Mouse (Mus musculus) CD4-positive helper T cell, adult 2 months (primary cell): Measurements from ENCODE around the gene Mn1.

Experiments used
- DNase-seq: peaks from one replicate; pipeline ENCODE4 v3.0.0-alpha.2; 2012; ENCODE audit warnings: low read depth, missing footprints, low spot score

Gene Mn1

DNA sequence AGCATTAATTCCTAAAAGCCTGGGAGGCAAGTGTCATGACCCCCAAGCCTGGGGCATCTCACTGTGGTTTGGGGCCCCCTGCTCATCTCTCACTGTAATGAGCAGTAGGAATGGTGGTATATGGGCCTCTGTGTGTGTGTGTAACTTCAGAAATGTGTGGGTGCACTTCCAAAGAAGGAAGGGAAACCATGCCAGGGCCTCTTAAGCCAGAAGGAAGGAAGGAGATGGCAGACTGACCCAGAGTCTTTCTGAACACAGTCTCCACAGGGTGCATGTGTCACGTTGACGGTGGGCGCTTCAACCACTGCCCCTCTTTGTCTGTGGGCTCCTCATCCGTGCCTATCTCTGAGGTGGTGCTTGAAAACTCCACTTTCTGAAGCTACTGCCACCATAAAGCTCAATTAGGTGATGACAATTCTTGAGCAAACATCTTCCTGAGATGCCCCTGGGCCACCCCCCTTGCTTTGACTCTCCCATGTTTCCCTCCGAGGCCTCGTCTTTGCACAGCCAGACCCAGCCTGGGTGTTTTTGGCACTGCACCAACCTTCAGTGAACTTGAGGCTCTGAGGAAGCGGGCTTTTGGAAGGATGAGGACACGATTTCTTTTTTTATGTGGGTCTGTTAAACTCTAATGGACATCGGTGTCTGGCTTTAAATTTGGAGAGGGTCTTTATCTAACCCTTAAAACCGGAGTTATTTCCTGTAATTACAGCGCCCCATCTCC, 14.0 kb downstream of the Mn1 start:
- no peak for DNase-seq

GRCm38 (mm10) chr5:111432842-111433241, 15.7 kb downstream of the Mn1 start:
- no peak for DNase-seq

DNA sequence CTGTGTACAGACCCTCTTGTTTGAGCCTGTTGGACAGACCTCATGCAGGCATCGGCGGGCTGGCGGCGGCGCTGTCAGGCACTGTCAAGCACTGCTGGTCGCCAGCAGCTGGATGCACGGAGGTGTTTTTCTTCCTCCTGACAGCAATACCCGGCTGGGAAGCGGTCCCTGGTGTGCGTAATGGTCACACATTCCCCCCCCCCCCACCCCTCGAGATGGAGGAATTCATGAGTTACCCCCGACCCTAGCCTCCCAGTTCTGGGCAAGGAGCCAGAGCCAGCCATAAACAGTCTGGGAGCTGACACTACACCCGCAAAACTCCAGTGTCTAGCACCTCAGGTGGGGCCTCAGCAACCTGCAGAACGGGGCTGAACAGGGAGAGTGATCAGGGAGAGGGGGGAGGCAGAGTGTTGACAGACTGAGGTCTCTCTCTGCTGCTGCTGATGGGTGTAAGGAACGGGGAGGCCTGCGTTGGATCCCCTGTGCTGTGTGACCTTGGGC, 17.2 kb downstream of the Mn1 start:
- no peak for DNase-seq

- no peak for DNase-seq
Observed at GRCm38 (mm10) chr5:111436260-111436659, 19.1 kb downstream of the Mn1 start.

- no peak for DNase-seq
Observed at GRCm38 (mm10) chr5:111437205-111437604, 20.0 kb downstream of the Mn1 start.

GRCm38 (mm10) chr5:111438336-111438735, 21.2 kb downstream of the Mn1 start:
- DNase-seq = no peak

GRCm38 (mm10) chr5:111438821-111439220, 21.7 kb downstream of the Mn1 start:
- DNase-seq = no peak

DNA sequence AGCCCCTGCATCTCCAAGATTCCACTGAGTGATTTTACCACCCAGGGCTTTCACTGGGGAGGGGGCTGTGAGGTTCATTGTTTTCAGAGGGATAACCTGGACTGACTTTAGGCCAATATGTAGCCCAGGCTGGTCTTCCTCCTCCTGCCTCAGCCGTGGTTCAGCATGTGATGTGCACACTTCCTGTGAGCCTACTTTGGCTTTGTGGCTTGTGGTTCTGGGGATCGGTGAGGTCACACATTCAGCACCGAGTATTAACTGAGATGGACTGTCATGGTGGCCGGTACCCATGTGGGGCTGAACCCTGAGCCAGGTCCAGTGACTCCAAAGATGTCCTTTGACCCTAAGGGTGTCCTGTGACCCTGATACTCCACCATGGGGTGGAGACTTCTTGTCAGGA, 23.1 kb downstream of the Mn1 start:
- no peak for DNase-seq

- DNase-seq = no peak
Observed at GRCm38 (mm10) chr5:111442151-111442871, 25.1 kb downstream of the Mn1 start.

- DNase-seq = no peak
Observed at GRCm38 (mm10) chr5:111443636-111444035, 26.5 kb downstream of the Mn1 start.

GRCm38 (mm10) chr5:111444361-111444760, 27.2 kb downstream of the Mn1 start:
- DNase-seq = no peak

DNA sequence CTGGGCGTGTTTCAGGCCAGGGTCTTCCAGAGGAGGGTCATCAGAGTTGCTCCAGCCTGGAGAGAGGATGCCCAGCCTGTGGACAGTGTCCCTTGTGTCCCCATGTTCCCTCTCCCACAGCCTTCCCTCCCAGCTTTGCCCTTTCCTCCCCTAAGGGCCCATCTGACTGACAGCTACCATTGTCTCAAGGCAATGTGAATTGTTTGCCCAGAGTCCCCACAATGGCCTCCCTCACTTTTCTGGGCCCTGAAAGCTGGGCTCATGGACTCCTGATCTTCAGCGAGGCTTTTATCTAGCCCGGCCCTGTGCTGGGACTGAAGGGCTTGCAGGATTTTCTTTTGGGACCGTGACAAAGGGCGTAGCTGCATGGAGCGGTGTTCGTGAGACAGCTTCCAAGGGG, 29.5 kb downstream of the Mn1 start:
- DNase-seq = no peak

DNA sequence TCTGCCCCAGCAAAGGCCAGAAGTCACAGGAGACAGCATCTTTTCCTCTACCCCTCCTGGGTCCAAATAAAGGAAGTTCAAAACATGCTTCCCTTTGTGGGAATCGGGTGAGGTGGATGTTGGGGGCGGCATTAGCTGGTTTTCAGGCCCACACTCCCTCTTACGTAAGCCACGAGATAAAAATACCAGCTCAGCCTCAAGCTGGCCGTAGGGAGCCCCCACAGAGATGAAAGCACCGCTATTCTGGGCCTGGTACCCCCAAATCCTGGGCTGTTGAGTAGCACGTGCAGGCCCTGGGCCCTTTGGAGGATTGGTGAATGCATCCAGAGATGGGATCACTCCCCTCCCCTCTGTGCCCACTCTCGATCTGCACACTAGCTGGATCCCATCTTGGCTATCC, 32.5 kb downstream of the Mn1 start:
- no peak for DNase-seq

- no peak for DNase-seq
Observed at GRCm38 (mm10) chr5:111454240-111454639, 37.1 kb downstream of the Mn1 start.

DNA sequence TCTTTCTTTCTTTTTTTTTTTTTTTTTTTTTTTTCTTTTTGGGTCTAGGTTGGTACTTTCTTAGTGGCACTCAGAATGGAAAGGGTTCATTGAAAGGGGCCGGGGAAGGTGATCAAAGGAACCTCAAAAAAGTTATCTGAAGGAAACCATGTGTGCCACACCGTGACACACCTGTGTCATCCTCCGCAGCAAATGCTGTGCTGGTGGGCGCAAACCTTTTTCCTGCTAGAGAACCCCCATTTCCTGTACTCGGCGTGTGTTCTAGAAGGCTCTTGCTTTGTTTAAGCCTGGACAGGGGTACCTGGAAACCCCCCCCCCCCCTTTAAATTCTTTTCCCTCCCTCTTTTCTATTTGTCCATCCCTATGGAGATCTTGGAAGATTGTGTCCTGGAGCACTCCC, 37.7 kb downstream of the Mn1 start:
- no peak for DNase-seq

DNA sequence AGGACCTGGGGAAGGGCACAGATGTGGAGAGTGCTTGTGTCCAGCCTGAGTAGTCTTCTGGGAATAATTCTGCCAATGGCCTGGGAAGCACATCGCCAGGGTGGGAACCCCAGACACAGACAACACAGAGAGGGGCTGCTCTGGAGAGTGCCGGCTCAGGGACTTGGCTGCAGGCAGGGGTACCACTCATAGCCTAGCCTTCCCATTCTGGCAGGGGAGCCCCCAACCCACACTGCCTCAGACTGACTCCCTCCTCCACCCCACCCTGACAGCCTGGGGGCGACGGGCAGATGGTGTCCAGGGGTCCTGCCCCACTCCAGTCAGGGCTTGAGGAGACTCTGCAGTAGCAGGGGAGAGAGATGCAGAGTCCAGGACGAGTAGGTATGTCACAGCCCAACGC, 41.5 kb downstream of the Mn1 start:
- DNase-seq = no peak

DNA sequence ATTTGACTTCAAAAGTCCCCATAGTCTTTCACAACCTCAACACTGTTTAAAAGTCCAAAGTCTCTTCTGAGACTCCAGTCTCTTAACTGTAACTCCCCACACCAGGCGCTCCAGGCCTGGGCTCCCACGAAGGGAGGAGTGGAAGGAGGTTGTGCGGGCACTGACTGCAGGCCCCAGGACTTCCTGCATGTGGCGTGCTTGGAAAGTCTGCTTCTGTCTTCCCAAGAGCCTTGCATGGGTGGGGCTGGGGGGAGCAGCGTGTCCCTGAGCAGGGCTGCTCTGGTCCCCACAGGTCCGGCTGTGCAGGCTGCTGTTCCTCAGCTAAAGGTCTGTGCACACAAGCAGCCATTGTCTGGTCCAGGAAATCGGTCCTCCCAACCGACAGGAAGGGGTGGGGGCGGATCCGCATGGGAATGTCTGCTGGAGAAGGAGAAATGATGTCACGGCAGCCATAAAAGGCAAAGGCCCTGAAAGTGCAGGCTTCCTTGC, 48.7 kb downstream of the Mn1 start:
- DNase-seq = no peak

DNA sequence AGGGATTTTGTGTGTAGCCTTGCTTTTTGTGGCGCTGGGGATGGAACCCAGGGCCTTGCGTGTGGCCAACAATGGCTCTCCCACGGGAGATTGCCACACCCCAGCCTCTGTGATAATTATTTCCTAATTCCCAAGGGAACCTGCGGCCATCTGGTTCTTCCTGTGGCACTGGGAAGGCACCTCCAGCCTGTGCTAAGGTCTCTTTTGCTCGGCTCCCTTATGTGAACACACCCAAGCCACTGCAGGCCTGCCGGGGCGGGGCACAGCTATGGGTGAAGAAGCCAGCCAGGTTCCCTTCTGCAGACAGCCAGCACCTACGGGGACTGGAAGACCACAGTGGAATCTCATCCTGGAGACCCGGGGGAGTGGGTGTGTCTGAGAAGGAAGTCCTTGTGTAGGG, 49.3 kb downstream of the Mn1 start:
- DNase-seq = no peak

GRCm38 (mm10) chr5:111467699-111468098, 50.5 kb downstream of the Mn1 start:
- DNase-seq = no peak

DNA sequence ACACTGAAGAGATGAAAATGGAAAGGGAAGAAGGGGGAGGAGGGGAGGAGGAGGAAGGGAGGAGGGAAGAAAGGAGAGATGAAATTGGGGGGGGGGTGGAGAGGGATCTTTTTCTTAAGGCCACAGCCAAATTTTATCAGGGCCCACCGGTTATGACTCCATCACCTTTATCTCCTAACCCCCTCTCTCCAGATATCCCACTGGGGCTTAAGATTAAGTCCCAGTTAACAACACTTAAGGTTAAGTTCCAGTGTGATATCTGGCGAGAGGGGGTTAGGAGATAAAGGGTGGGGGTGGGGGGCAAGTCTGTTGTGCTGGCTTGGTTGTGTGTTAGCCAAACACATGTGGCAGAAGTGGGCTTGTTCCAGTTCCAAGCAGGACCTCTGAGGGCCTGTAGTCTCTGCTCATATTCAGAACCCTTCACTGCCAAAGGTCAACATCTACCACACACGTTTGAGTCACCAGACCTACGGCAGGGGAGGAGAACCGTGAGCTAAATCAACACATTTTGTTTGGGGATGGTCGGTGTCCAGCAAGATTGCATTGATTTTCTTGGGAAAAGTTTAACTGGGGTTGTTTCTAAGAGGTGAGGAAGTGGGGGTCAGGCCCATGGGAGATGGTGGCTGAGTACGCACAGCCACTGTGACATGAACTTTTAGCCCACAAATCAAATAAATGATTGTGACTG, 52.2 kb downstream of the Mn1 start:
- no peak for DNase-seq

GRCm38 (mm10) chr5:111470875-111471274, 53.7 kb downstream of the Mn1 start:
- DNase-seq = no peak

DNA sequence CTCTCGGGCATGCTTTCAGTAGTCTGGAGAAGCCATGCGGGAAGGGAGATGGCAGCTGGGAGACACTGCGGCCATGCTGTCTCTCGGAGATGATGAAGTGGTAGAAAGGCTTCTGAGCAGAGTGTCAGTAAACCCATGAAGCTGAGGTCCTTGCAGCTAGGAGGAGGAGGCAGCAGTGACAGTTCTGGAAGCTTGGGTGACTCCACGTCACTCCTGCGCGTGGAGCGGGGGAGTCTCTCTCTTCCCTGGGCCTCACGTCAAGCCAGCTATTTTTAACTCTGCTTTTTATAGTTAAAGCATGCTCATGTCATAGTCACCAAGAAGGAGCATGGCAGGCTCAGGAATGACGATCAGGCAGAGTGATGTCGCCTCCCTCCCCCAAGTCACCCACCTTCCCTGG, 56.3 kb downstream of the Mn1 start:
- DNase-seq = no peak
